Mouse (Mus musculus) frontal cortex, adult (tissue): ENCODE measurements at regions not wholly inside any gene's neighbourhood (a gene's known extent, or its start where the extent isn't known, plus 50 kb on each side); places are given as distances from the start of the nearest gene placed in this dataset.
A peak's percentile ranks its signal among the peaks of the same experiment; 100 is the strongest.

Experiments
- ATAC-seq: cut with Nextera tagmentation; 2 replicates; pipeline ENCODE4 v1.9.2; 2017; ENCODE audit warnings: mild to moderate bottlenecking, moderate library complexity, mixed read lengths; ENCODE audit not compliant: low TSS enrichment

GRCm38 (mm10) chr16:29950791-29951190, 113.4 kb upstream of the Hes1 start:
- no peak for ATAC-seq

GRCm38 (mm10) chr16:29954700-29955099, 109.5 kb upstream of the Hes1 start:
- ATAC-seq = peak; percentile 94

DNA sequence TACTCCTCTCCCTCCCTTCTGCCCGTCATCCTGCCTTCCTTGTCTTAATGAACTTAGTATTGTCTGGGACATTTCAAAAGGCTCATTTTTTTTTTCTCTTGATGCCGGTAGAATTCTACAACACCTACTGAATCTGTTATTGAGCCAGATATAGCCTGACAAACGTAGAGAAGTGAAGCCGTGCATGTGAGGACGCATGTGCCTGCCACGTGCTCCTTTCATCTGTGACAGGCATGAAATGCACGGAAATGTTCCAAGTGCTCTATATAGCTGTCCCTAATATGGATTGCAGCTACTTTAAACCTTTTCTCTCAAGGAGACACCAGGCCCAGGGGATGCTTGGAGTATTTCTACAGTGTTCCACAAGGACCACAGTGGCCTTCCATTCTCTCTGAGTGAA, 107.3 kb upstream of the Hes1 start:
- ATAC-seq = peak; percentile 22; the same call in 1 of the 2 replicates

GRCm38 (mm10) chr16:29959939-29960637, 104.1 kb upstream of the Hes1 start:
- ATAC-seq = no peak

DNA sequence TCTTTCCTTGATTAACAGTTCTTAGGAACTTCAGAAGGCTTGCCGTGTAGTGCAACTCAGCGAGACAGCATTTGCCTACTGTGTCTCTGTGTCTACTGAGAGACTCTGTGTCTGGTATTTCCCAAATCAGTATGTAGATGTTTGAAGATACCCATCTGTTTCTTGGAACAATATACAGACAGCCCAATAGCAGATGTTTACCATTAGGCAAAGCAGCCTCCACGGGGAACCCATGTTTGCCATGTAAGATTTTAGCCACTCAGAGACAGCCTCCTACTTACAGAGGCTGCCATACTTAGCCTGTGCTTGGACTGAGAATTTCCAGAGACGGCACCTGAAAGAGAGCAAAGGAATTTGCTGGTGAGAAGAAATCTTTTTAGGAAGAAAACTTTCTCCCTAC, 100.9 kb upstream of the Hes1 start:
- ATAC-seq = no peak

GRCm38 (mm10) chr16:29964563-29964962, 99.6 kb upstream of the Hes1 start:
- peak; percentile 65 for ATAC-seq

DNA sequence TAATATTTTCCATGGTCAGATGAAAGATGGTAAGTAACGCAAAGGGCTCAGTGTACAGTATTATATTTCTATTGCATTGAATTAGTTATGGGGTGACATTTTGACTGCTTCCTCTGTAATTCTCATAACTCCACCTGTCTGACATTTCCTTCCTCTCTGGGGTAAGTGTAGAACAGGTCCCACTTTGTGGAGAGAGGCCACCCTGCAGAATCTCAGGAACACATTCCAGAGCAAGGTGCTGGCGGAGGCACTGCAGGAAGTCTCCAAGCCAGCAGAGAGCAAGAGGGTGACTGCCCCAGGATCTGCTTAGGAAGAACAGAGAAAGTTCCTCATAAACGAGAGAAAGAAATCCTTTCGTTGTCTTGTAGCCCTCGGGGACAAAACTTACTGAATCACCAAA, 95.4 kb upstream of the Hes1 start:
- no peak for ATAC-seq

- no peak for ATAC-seq
These were observed 91.4 kb upstream of the Hes1 start for GRCm38 (mm10) chr16:29972741-29973141.

DNA sequence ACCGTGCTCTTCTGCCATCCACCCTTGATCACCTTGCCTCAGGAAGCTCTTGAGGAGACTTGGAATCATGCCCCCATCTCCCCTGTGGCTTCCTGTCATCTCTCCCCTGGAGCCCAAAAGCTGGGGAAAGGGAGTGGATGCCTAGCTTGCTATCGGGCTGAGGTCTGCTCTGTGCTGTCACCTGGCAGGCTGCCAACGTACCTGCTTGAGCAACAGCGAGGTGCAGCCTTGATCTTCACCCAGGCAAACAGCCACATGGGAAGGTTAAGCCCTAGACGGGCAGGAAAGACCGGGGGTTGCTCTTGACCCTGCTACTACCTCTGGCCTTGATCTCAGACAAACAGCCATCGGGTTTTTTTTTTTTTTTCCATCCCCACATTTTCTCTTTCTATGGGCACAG, 90.9 kb upstream of the Hes1 start:
- ATAC-seq = no peak

DNA sequence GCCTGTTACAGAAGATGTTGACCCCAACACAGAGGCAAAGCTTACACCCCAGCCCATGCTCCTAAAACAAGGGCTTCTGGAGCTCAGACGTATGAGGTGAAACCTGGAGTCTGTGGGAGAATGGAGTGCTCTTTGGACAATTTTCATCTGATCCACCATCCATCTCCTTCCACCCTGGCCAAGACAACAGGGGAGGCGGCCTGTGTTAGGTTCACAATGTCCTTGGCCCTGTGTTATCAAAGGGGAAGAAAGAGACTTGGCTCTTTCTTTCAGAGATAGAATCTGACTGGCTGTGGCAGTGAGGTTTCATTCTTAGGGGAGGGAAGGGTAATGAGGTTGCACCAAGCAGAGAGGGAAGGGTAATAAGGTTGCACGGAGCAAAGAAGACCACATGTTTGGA, 88.4 kb upstream of the Hes1 start:
- no peak for ATAC-seq

DNA sequence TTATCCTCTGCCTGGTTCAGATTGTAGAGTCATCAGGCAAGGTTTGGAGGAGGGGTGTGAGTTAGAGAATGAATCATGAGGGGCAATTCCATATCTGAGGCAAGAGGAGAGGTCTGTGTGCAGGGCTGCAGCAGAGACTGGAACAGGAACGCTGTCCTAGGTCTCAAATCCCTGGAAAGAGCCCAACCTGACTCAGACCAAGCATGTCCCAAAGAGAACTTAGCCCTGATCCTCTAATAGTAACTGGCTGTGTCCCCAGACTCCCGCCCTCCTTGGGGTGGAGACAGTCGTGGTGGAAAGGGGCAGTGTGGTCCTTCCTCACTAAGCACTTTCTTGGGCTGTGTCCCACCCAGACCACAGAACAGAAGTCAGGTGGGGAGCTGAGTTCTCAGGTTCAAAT, 87.2 kb upstream of the Hes1 start:
- no peak for ATAC-seq

GRCm38 (mm10) chr16:29977711-29978110, 86.5 kb upstream of the Hes1 start:
- no peak for ATAC-seq

DNA sequence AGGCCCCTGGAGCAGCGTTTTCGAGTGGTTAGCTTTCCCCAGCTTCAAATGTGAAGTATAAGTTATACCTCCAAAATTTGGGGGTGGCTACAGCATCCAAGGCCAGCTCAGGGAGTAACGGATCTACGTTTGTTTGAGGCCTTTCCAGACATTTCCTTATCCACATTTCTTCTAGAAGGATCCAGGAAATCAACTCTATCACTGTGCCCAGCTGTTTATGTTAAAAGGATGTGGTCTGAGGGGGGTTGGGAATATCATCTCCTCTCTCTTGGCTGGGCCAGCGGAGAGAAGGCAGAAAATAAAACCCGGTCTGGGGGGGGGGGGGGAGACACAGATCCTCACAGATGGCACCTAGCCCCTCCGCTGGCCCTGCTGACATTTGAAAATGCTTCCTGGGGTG, 85.1 kb upstream of the Hes1 start:
- no peak for ATAC-seq

GRCm38 (mm10) chr16:29981543-29981942, 82.6 kb upstream of the Hes1 start:
- no peak for ATAC-seq

DNA sequence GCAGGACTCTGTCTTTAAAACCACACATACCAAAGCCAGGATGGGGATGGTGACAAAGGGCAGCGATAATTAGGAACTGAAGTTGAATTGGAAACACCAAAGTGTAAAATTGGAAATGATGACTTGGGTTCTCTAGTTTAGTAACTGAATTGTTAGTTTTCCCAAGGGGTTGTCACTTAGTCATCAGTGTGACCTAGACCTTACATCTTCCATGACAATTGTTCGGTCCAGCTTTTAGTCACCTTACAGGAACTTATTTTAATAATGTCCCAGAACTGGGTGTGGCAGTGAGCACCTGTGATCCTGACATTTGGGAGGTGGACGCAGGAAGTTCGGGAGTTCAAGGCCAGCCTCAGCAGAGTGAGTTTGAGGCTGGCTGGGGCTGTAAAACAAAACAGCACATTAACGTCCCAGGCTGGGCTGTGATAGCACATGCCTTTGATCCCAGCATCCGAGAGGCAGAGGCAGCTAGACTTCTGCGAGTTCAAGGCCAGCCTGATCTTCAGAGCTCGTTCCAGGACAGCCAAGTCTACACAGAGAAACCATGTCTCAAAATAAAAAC, 81.9 kb upstream of the Hes1 start:
- no peak for ATAC-seq

DNA sequence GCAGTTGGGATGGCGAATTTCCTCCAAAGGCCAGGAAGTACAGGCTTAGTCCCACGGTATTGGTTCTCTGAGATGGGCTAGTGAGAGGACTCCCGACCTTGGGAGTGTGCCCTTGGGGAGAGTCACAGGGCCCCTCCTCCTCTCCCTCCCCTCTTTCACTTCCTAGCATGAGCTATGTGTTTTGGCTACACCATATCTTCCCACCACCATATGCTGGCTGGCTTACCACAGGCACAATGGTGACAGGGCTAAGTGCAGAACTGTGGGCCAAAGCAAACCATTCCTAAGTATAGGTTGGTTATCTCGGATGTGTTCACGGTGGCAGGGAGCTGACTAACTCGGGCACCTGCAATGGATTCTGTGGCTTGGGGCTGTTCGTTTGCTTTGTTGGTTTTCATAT, 81.0 kb upstream of the Hes1 start:
- ATAC-seq = no peak

DNA sequence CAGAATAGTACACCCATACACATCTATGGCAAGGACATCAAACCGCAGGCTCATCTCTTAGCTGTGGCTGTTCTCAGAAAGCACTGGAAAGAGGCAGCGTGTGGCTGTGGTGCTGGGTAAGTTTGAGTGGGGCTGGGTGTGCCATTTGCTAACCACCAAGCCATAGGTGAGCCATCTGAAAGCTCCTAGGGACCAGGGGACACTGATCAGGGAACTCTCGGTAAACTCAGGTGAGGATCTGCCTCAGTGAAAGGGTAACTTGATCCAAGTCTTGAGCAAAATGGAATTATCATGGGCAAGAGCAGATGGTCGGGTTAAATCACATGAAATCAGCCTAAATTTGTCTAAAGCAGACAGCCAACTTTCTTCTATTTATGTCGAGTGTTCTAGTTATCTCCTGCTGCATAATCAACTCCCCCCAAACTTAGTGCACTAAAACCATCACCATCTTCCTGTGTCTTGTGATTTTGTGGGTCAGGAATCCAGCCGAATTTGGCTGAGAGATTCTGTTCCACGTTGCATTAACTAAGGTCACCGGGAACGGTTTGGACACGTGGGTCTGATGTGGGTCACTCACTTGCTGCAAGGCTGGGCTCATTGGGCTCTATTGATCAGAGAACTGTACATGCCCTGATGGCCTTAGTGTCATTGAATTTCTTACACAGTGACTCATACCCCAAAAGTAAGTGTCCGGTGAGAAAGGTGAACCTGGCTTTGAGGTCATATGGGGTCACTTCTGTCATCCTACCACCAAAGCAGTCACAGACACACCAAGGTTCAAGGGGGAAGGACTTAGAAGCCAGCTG, 78.9 kb upstream of the Hes1 start:
- ATAC-seq = peak; percentile 69

- no peak for ATAC-seq
These were observed 76.6 kb upstream of the Hes1 start for GRCm38 (mm10) chr16:29987595-29987994.

GRCm38 (mm10) chr16:29987999-29988398, 76.2 kb upstream of the Hes1 start:
- no peak for ATAC-seq

- ATAC-seq = no peak
These were observed 74.9 kb upstream of the Hes1 start for GRCm38 (mm10) chr16:29989308-29989707.

GRCm38 (mm10) chr16:29990393-29990792, 73.8 kb upstream of the Hes1 start:
- ATAC-seq = no peak

GRCm38 (mm10) chr16:29990795-29991587, 73.2 kb upstream of the Hes1 start:
- ATAC-seq = no peak
